Mouse (Mus musculus): ENCODE data around the gene Ick. TPM values are rescaled to one million over a fixed set of nuclear protein-coding genes. Genes with fewer than 3 reads are reported as not detected.

Ick gene
- polyA plus RNA-seq, 1 experiment from 2014 or later: 23.5 TPM

DNA sequence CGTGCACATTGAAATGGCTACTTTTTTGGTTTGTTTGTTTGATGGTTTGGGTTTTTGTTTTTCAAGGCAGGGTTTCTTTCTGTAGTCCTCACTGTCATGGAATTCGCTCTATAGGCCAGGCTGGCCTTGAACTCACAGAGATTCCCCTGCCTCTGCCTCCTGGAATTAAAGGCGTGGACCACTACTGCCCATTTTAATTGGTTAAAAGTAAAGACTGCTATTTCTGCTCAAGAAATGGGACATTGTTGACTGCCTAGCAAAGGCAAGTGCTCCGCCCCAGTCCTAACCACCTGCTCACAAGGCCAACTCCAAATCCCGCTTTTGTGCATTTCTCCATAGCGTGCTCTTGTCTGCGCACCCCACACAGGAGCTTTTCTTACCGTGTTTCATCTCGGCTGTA, 88.8 kb downstream of the Ick start:
- Histone ChIP-seq H3K9me3 (no peaks in the 10 kb centered on the region), H3K27me3 (no peaks in the 10 kb centered on the region), H3K4me3 (no peak overlapping the region), H3K9ac (no peak overlapping the region), H3K36me3 (no peaks in the 10 kb centered on the region), H3K27ac (no peak overlapping the region), H3K4me1 (peaks cover 9% of the 10 kb centered on the region; the same call in 1 of the 2 replicates), H3K4me2 (no peak overlapping the region)
- 93% methylated on average over 9 of the region's 9 CpGs for WGBS
- no peak for ATAC-seq (ENCODE audit: insufficient number of reproducible peaks, low FRiP score, low TSS enrichment, low read depth)

DNA sequence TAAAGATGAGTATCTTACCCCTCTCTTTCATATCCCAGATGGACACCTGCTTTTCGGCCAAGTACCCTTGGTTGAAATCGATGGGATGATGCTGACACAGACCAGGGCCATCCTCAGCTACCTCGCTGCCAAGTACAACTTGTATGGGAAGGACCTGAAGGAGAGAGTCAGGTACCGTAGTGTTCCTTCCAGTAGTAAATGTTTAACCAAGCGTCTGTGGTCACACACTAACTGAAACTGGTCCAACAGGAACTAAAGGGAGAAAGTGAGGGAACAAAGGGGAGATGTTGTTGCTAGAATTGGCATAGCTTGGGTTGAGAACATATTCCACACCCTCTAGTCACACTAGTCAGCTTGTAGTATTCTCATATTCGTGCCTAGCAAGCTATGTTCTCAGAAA, 95.2 kb downstream of the Ick start:
- WGBS: 86% methylated on average over 6 of the region's 6 CpGs
- H3K4me1 ChIP-seq: no peaks in the 10 kb centered on the region
- H3K9ac ChIP-seq: no peak overlapping the region
- no peak overlapping the region for H3K4me3 ChIP-seq
- H3K27ac ChIP-seq: no peak overlapping the region
- peaks cover 13% of the 10 kb centered on the region; the same call in 1 of the 2 replicates for H3K36me3 ChIP-seq
- no peak for ATAC-seq (ENCODE audit: insufficient number of reproducible peaks, low FRiP score, low TSS enrichment, low read depth)
- no peak overlapping the region for H3K4me2 ChIP-seq
- no peaks in the 10 kb centered on the region for H3K27me3 ChIP-seq
- no peaks in the 10 kb centered on the region for H3K9me3 ChIP-seq

DNA sequence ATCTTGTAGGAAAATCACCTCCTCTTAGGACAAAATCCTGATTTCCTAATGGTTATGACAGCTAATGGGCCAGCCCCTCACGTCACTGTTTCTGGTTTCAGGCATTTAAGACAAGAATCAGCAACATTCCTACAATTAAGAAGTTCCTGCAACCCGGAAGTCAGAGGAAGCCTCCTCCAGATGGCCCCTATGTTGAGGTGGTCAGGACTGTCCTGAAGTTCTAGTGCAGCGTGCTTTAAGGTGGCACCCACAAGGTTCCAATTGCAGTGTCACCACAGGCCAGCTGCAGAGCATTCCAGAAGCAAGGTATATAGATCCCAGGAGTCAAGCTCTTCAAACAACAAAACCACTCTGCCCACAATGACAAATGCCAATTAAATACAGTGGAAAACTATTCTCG, 100.0 kb downstream of the Ick start:
- H3K4me2 ChIP-seq: no peak overlapping the region
- peaks cover 13% of the 10 kb centered on the region; the same call in 1 of the 2 replicates for H3K36me3 ChIP-seq
- no peaks in the 10 kb centered on the region for H3K9me3 ChIP-seq
- WGBS: 26% methylated on average over 4 of the region's 4 CpGs
- no peaks in the 10 kb centered on the region for H3K4me1 ChIP-seq
- no peaks in the 10 kb centered on the region for H3K27me3 ChIP-seq
- no peak overlapping the region for H3K9ac ChIP-seq
- H3K27ac ChIP-seq: no peak overlapping the region
- no peak overlapping the region for H3K4me3 ChIP-seq
- no peak for ATAC-seq (ENCODE audit: insufficient number of reproducible peaks, low FRiP score, low TSS enrichment, low read depth)

DNA sequence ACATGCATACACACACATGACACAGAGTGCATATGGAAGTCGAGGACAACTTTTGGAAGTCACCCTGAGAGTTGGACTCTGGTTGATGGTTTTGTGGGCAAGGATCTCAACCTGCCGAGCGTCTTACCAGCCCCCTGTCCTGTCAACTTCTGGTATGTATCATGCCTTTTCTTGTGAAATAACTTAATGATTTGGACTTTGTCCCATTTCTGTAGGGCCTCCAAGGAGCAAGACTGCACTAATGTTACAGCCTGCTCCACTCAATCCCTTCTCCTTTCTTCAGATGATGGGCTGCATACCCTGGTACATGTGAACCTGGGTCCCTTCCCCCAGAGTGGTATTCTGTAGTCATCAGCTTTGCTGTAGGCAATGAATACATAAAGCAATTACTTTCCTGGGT, 101.1 kb downstream of the Ick start:
- peaks cover 9% of the 10 kb centered on the region; the same call in 1 of the 2 replicates for H3K36me3 ChIP-seq
- H3K9ac ChIP-seq: no peak overlapping the region
- no peaks in the 10 kb centered on the region for H3K27me3 ChIP-seq
- H3K9me3 ChIP-seq: no peaks in the 10 kb centered on the region
- no peak overlapping the region for H3K27ac ChIP-seq
- no peak overlapping the region for H3K4me2 ChIP-seq
- no peak for ATAC-seq (ENCODE audit: insufficient number of reproducible peaks, low FRiP score, low TSS enrichment, low read depth)
- no peak overlapping the region for H3K4me3 ChIP-seq
- WGBS: 89% methylated on average over 3 of the region's 3 CpGs
- H3K4me1 ChIP-seq: no peaks in the 10 kb centered on the region

DNA sequence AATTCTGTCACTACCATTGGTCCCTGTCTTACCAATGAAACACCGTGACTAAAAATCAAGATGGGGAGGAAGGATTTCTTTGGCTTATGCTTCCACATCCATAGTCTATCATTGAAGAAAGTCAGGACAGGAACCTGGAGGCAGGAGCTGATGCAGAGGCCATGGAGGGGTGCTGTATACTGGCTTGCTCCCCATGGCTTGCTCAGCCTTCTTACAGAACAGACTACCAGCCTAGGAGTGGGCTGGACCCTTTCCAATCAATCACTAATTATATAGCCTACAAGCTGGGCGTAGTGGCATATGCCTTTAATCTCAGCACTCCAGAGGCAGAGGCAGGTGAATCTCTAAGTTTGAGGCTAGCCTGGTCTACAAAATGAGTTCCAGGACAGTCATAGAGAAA, 101.8 kb downstream of the Ick start:
- Histone ChIP-seq H3K27ac (no peak overlapping the region), H3K4me2 (no peak overlapping the region), H3K4me1 (no peaks in the 10 kb centered on the region), H3K27me3 (no peaks in the 10 kb centered on the region), H3K4me3 (no peak overlapping the region), H3K9ac (no peak overlapping the region), H3K9me3 (no peaks in the 10 kb centered on the region), H3K36me3 (peaks cover 4% of the 10 kb centered on the region; the same call in 1 of the 2 replicates)
- WGBS: 95% methylated on average over 2 of the region's 2 CpGs
- ATAC-seq (ENCODE audit: insufficient number of reproducible peaks, low FRiP score, low TSS enrichment, low read depth): no peak

DNA sequence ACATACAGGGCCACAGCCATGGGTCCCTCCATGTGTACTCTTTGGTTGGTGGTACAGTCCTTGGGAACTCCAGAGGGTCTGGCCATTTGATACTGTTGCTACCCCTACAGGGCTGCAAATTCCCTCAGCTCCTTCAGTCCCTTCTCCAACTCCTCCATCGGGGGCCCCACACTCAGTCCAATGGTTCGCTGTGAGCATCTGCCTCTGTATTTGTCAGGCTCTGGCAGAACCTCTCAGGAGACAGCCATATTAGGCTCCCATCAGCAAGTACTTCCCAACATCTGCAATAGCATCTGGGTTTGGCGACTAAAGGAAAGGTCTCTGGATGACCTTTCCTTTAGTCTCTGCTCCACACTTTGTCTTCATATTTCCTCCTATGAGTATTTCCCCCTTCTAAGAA, 102.5 kb downstream of the Ick start:
- Histone ChIP-seq H3K9ac (no peak overlapping the region), H3K36me3 (0 out of 2 replicates have a peak, but pooled peaks cover 4% of the 10 kb centered on the region), H3K9me3 (no peaks in the 10 kb centered on the region), H3K4me2 (no peak overlapping the region), H3K4me3 (no peak overlapping the region), H3K4me1 (no peaks in the 10 kb centered on the region), H3K27me3 (no peaks in the 10 kb centered on the region), H3K27ac (no peak overlapping the region)
- 89% methylated on average over 3 of the region's 3 CpGs for WGBS
- ATAC-seq (ENCODE audit: insufficient number of reproducible peaks, low FRiP score, low TSS enrichment, low read depth): no peak

DNA sequence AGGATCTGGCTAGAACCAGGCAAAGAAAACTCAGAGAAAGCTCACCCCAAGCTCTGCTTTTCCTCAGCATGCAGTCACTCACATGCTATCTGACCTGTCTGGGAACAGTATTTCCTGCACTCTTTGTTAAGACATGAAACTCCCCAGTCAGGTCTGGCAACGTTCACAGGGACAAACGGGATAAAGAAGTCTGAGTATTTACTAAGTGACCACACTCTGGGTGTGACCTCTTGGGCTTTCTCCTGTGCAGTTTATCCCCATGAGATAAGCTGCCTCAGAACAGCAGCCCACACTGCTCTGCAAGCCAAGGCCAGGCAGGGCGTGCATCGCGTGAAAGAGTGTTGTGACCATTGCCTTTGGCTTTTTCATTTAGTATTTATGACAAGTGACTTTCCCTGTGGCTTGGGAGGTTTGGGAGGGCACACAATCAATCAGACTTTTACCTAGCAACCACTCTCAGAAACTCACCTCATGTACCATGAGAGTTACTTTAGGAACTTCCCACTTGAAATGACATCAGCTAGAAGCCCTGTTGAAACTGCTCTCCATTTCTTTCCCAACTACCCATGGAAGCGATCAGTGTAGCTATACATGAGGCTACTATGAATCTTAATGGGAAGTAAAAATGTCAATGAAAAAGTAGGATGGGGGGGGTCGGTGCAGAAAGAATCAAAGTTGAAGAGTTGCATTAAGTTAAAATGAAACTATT, 103.5 kb downstream of the Ick start:
- no peak for ATAC-seq (ENCODE audit: insufficient number of reproducible peaks, low FRiP score, low TSS enrichment, low read depth)
- Histone ChIP-seq H3K9me3 (no peaks in the 10 kb centered on the region), H3K4me2 (no peak overlapping the region), H3K4me3 (no peak overlapping the region), H3K27ac (no peak overlapping the region), H3K4me1 (no peaks in the 10 kb centered on the region), H3K9ac (no peak overlapping the region), H3K27me3 (no peaks in the 10 kb centered on the region), H3K36me3 (0 out of 2 replicates have a peak, but pooled peaks cover 4% of the 10 kb centered on the region)
- 74% methylated on average over 7 of the region's 7 CpGs for WGBS

DNA sequence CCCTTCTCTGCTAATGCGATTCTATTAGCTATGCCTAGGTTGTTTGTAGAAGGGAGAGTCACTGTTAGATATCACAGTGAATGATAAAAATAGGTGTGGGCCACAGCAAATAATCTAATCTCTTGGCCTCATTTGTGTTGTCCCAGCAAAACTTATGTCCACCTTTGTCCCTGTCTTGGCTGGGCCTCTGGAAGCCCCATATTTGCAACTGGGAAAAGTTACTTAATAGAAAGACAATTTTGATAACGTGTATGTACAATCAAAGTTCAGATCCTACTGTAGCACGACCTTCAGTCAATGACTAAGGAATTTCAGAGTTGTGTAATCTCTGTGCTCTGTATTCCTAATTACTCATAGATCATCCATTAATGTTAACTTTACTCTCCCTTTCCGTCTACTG, 108.1 kb downstream of the Ick start:
- Histone ChIP-seq H3K4me3 (no peak overlapping the region), H3K4me2 (no peak overlapping the region), H3K4me1 (no peaks in the 10 kb centered on the region), H3K9me3 (no peaks in the 10 kb centered on the region), H3K27me3 (no peaks in the 10 kb centered on the region), H3K9ac (no peak overlapping the region), H3K27ac (no peak overlapping the region), H3K36me3 (no peaks in the 10 kb centered on the region)
- no peak for ATAC-seq (ENCODE audit: insufficient number of reproducible peaks, low FRiP score, low TSS enrichment, low read depth)
- whole genome bisulfite sequencing: 78% methylated on average over 4 of the region's 4 CpGs

Other genes with a start within 250 kb of the Ick start
- gene Elovl5, start 191.8 kb upstream of the Ick start, polyA plus RNA-seq (2015; fragmentation: Nextera tagmentation; extraction: Ambion mirVana): 64.3 and 66.2 TPM in 2 replicates
- gene Gcm1, start 57.3 kb upstream of the Ick start, polyA plus RNA-seq (2015; fragmentation: Nextera tagmentation; extraction: Ambion mirVana): not detected in 2 replicates
- 37.6 and 41.2 TPM in 2 replicates for gene Fbxo9, start 127 bp upstream of the Ick start, polyA plus RNA-seq (2015; fragmentation: Nextera tagmentation; extraction: Ambion mirVana)
- 57.5 and 60.6 TPM in 2 replicates for gene Gsta4, start 73.6 kb downstream of the Ick start, polyA plus RNA-seq (2015; fragmentation: Nextera tagmentation; extraction: Ambion mirVana)
- gene Gsta1, start 121.5 kb downstream of the Ick start, polyA plus RNA-seq (2015; fragmentation: Nextera tagmentation; extraction: Ambion mirVana): 8.8 and 10.0 TPM in 2 replicates
- gene Gm3776, start 147.9 kb downstream of the Ick start, polyA plus RNA-seq (2015; fragmentation: Nextera tagmentation; extraction: Ambion mirVana): 12.5 and 12.9 TPM in 2 replicates
- 0.22 and 0.29 TPM in 2 replicates for gene Gm10639, start 180.7 kb downstream of the Ick start, polyA plus RNA-seq (2015; fragmentation: Nextera tagmentation; extraction: Ambion mirVana)
- gene Omt2a, start 205.6 kb downstream of the Ick start, polyA plus RNA-seq (2015; fragmentation: Nextera tagmentation; extraction: Ambion mirVana): not detected in 2 replicates
- gene Omt2b, start 218.4 kb downstream of the Ick start, polyA plus RNA-seq (2015; fragmentation: Nextera tagmentation; extraction: Ambion mirVana): not detected in 2 replicates
- gene Gsta2, start 246.6 kb downstream of the Ick start, polyA plus RNA-seq (2015; fragmentation: Nextera tagmentation; extraction: Ambion mirVana): 15.4 and 16.8 TPM in 2 replicates